Mouse (Mus musculus) midbrain, embryonic 12.5 days (tissue): ENCODE data around the gene Map7d1. TPM values are rescaled to one million over a fixed set of nuclear protein-coding genes. Genes with fewer than 3 reads are reported as not detected.
"Not testable (repeated sequence)": the region's sequence is repeated elsewhere in the genome, so short reads cannot be mapped to it uniquely, and the experiment has no call there.

ENCODE experiments used
- ATAC-seq: fragments of 200-750 bp; cut with Nextera tagmentation; 2 replicates; pipeline ENCODE4 v1.8.0; 2017; ENCODE audit warnings: low read depth, moderate TSS enrichment, moderate library complexity; ENCODE audit not compliant: low FRiP score
- H3K27ac ChIP-seq: fragments of 300-500 bp; sonication (generic); replicated peaks from 2 replicates; pipeline ENCODE4 v1.5.1; 2016; ENCODE audit warnings: mild to moderate bottlenecking
- H3K27me3 ChIP-seq: fragments of 300-500 bp; sonication (generic); 2 replicates; pipeline ENCODE4 v1.6.1; 2016; ENCODE audit warnings: mild to moderate bottlenecking
- H3K36me3 ChIP-seq: fragments of 300-500 bp; sonication (generic); 2 replicates; pipeline ENCODE4 v1.6.1; 2016
- H3K4me1 ChIP-seq: fragments of 300-500 bp; sonication (generic); 2 replicates; pipeline ENCODE4 v1.6.1; 2016
- H3K4me2 ChIP-seq: fragments of 300-500 bp; sonication (generic); replicated peaks from 2 replicates; pipeline ENCODE4 v1.6.1; 2016; ENCODE audit warnings: mild to moderate bottlenecking, moderate library complexity
- H3K4me3 ChIP-seq: fragments of 300-500 bp; sonication (generic); 2 replicates; pipeline ENCODE4 v1.5.1; 2016; ENCODE audit warnings: mild to moderate bottlenecking
- H3K9ac ChIP-seq: fragments of 300-500 bp; sonication (generic); replicated peaks from 2 replicates; pipeline ENCODE4 v1.6.1; 2016; ENCODE audit warnings: mild to moderate bottlenecking, moderate library complexity
- H3K9me3 ChIP-seq: fragments of 300-500 bp; sonication (generic); 2 replicates; pipeline ENCODE4 v1.6.1; 2016; ENCODE audit warnings: mild to moderate bottlenecking
- WGBS: fragments of 180-500 bp; shearing (Covaris S2); methylation state at CpG from one replicate; pipeline ENCODE4 v1.1.7; 2016; 5-methylcytosine and 5-hydroxymethylcytosine counted together
- polyA plus RNA-seq: library from polyadenylated mRNA; unstranded; fragments of >200 nt; fragmentation: Nextera tagmentation; extraction: Ambion mirVana; gene quantifications from 2 replicates; pipeline ENCODE4 v1.2.1, GENCODE M21; 2016

Gene Map7d1
- polyA plus RNA-seq, 1 experiment from 2014 or later: 135 TPM

DNA sequence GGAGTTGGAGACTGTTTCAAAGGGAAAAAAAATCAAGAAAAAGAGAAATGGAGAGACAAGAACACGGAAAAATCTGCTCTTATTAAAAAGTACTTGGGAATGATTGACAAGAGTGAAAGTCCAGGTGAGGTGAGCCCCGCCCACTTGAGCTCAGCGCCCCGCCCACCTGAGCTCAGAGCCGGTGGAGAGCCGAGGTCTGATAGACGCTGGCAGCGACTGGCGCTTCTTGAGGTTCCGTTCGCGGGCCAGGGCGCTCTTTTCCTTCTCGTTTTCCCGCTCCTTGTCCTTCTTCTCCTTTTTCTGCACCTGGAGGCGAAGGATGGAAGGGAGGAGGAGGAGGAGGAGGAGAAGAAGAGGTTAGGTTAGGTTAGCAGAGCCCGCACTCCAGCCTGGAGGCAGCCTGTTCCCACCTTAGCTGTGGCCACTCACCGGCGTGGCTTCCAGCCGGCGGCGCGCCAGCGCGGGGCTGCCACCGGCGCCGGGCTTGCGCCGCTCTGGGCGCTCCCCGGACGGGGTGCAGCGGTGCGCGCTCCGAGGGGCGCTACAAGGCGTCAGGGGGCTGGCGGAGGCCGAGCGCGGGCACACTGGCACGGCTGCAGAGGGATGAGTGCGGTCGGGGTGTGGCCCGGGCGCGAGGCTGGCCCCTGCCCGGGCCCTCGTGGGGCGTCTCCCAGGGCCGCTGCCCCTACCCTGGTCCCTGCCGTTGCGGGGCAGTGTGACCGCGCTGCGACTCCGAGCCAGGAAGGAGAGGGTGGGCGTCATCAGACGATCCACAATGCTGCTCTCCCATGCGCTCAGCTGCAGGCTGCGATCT is 19.5 kb downstream of the Map7d1 start:
- Histone ChIP-seq H3K27ac (no peak overlapping the region), H3K4me1 (peaks cover 6% of the 10 kb centered on the region; the same call in 1 of the 2 replicates), H3K27me3 (no peaks in the 10 kb centered on the region), H3K4me3 (no peak overlapping the region), H3K36me3 (peaks cover 99% of the 10 kb centered on the region), H3K9me3 (no peaks in the 10 kb centered on the region), H3K4me2 (no peak overlapping the region), H3K9ac (no peak overlapping the region)
- WGBS: 62% methylated on average over 62 of the region's 63 CpGs
- peak; percentile 32; the same call in 1 of the 2 replicates for ATAC-seq

DNA sequence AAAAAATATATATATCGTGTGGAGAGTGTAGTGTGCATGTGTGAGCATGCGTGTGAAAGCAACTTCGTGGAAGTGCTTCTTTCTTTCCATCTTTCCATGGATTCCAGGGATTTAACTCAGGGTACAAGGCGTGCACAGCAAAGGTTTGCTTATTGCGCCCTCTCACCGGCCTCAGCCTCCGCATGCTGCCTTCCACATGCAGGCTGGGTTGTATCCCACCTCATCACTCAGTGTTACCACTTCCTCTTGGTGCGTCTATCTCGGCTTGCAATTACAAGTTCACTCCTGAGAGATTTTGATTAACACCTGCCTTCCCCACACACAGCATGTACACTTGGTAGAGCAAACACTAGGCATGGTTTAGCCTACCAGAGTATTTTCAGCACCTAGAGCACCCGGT is 21.0 kb downstream of the Map7d1 start:
- WGBS: 94% methylated on average over 10 of the region's 10 CpGs
- no peak overlapping the region for H3K4me2 ChIP-seq
- no peaks in the 10 kb centered on the region for H3K9me3 ChIP-seq
- no peak overlapping the region for H3K4me3 ChIP-seq
- H3K36me3 ChIP-seq: peaks cover 99% of the 10 kb centered on the region
- peaks cover 6% of the 10 kb centered on the region; the same call in 1 of the 2 replicates for H3K4me1 ChIP-seq
- no peak for ATAC-seq
- no peak overlapping the region for H3K27ac ChIP-seq
- no peak overlapping the region for H3K9ac ChIP-seq
- no peaks in the 10 kb centered on the region for H3K27me3 ChIP-seq

DNA sequence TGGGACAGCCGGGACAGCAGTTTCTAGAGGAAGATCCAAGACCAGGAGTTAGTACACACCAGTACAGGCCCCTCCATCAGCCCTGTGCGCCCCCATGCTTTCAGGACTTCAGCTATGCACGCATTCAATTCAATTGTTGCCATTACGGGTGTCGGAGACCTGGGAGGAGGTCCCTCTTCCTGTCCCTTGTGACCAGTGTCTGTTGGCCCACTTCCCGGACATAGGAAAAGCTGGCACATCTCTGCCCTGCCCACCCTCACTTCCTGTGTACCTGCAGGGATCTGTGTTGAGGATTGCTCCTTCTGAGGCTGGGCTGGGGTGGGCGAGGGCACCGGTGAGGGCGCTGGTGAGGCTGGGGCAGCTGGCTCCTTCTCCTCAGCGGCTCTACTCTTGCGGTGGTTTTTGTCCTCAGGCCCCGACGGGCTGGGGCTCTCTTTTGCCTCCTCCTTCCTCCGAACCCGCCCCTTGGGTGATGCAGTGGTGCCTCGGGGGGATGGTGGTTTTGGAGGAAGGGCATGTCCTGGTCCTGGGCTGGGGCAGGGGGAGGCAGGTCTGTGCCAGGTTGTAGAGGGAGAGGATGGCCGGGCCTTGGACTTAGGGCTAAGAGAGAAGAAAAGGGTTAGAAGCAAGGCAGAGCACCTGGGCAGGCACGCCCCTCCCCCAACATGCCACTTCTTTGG is 21.5 kb downstream of the Map7d1 start:
- H3K36me3 ChIP-seq: peaks cover 99% of the 10 kb centered on the region

DNA sequence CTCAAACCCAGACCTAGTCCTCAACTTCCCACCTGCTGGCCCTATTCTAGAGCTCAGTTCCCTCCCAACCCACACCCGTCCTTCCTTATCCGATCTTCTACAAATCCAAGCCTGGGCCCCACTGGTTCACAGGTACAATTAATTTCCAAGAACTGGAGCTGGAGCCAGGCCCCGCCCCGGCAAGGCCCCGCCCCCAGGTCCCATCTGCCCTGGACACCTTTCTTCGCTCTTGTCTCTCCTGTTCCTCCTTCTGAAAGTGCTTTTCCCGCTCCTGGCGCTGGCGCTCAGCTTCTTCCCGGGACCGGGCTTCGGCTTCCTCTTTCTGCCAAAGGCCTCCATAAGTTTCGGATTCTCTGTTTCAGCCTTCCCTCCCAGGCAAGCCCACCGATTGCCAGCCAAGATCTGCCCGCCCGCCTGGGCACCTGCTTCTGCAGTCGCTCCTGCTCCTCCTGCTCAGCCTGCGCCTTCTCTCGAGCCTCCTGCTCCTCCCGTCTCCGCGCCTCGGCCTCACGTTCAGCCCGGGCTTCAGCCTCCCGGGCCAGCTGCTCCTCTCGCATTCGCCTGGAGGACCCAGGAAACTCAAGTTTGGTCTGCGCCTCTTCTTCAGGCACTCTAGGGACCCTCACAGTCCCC is 22.4 kb downstream of the Map7d1 start:
- Histone ChIP-seq H3K36me3 (peaks cover 91% of the 10 kb centered on the region), H3K4me3 (no peak overlapping the region), H3K4me2 (no peak overlapping the region), H3K9ac (no peak overlapping the region), H3K9me3 (no peaks in the 10 kb centered on the region), H3K4me1 (peaks cover 6% of the 10 kb centered on the region; the same call in 1 of the 2 replicates), H3K27ac (no peak overlapping the region), H3K27me3 (no peaks in the 10 kb centered on the region)
- WGBS: 92% methylated on average over 29 of the region's 29 CpGs
- no peak for ATAC-seq

More for the DNA sequence above, 21.5 kb downstream of the Map7d1 start:
- Histone ChIP-seq H3K9ac (no peak overlapping the region), H3K4me1 (peaks cover 6% of the 10 kb centered on the region; the same call in 1 of the 2 replicates), H3K27me3 (no peaks in the 10 kb centered on the region), H3K4me3 (no peak overlapping the region), H3K9me3 (no peaks in the 10 kb centered on the region), H3K4me2 (no peak overlapping the region), H3K27ac (no peak overlapping the region)
- ATAC-seq: no peak
- 90% methylated on average over 18 of the region's 18 CpGs for WGBS

DNA sequence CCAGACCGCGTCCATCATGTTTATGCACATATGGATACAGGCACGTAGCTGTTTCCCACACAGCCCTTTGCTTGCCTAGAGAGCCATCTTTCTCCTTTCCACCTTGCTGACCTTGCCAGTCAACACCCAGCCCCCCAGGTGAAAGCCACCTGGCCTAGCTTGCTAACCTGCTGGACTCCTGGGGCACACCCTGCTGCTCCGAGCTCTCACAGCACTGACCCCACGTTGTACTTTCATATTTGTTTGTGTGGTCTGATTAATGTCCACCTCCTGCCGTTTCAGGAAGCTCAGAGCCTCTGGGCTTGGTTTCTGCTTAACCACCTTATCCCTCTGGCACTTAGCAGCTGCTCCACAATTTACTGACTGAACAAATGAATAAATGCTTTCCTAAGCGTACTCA is 26.2 kb downstream of the Map7d1 start:
- Histone ChIP-seq H3K4me1 (peaks cover 10% of the 10 kb centered on the region), H3K27me3 (peaks cover 5% of the 10 kb centered on the region; the same call in 1 of the 2 replicates), H3K4me2 (no peak overlapping the region), H3K36me3 (peaks cover 52% of the 10 kb centered on the region), H3K27ac (no peak overlapping the region), H3K4me3 (no peak overlapping the region), H3K9me3 (no peaks in the 10 kb centered on the region), H3K9ac (no peak overlapping the region)
- 78% methylated on average over 7 of the region's 7 CpGs for WGBS
- ATAC-seq: no peak

DNA sequence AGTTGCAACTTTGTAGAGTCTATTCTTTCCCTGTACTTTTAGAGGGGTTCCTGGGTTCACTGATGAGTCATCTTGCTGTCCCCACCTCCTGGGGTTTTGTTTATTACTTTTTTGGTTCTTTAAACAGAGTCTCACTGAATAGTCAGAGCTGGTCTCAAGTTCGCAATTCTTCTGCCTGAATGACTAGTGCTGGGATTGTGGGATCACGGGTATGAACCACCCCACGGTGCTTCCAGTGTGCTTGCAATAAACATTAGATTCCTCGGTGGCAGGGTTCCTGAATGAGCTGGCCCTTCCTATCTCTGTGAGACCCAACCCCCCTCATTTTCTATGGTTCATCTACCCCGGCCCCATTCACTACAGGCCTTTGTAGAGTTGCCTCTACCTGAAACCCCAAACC is 28.0 kb downstream of the Map7d1 start:
- peaks cover 5% of the 10 kb centered on the region; the same call in 1 of the 2 replicates for H3K27me3 ChIP-seq
- peaks cover 10% of the 10 kb centered on the region for H3K4me1 ChIP-seq
- H3K27ac ChIP-seq: no peak overlapping the region
- H3K4me3 ChIP-seq: no peak overlapping the region
- H3K9me3 ChIP-seq: no peaks in the 10 kb centered on the region
- 24% methylated on average over 5 of the region's 5 CpGs for WGBS
- no peak overlapping the region for H3K9ac ChIP-seq
- no peak for ATAC-seq
- no peak overlapping the region for H3K4me2 ChIP-seq
- peaks cover 35% of the 10 kb centered on the region for H3K36me3 ChIP-seq

DNA sequence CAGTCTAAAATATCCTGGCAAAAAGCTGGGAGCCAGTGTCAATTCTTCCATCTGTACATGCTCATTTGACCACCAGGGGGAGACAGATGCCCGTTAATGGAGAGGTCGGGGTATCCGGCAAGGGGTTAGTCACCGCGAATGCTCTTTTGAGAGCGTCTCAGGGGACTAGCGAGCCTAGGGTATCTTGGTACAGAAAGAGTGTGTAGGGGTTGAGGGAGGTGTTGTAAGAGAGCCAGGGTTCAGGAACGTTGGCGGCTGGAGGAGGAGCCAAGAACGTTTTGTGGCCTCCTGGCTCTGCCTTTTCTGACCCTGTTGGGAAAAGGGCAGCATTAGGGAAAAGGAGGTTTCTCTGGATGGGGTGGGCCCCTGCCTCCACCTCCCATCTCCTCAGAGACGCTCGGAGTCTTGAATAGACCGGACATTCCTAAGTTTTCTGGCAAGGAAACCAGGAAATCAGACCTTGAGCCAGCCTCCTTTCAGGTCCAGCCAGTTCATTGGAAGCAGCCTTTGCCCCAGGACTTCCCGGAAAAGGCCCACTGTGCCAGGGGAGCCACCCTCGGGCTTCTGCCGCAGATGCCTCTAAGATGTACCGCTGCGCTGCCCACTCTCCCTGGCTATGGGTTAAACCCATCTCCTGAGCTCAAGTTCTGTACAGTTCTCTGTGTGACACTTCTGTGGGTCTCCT is 28.9 kb downstream of the Map7d1 start:
- Histone ChIP-seq H3K4me1 (peaks cover 10% of the 10 kb centered on the region), H3K36me3 (peaks cover 25% of the 10 kb centered on the region), H3K4me3 (peak overlapping the region; percentile 9; the same call in 1 of the 2 replicates), H3K27me3 (peaks cover 5% of the 10 kb centered on the region; the same call in 1 of the 2 replicates), H3K9ac (peak overlapping the region; percentile 17; the same call in 1 of the 2 replicates), H3K9me3 (no peaks in the 10 kb centered on the region), H3K27ac (no peak overlapping the region), H3K4me2 (peak overlapping the region; percentile 43)
- 10% methylated on average over 18 of the region's 18 CpGs for WGBS
- peak; percentile 76 for ATAC-seq

DNA sequence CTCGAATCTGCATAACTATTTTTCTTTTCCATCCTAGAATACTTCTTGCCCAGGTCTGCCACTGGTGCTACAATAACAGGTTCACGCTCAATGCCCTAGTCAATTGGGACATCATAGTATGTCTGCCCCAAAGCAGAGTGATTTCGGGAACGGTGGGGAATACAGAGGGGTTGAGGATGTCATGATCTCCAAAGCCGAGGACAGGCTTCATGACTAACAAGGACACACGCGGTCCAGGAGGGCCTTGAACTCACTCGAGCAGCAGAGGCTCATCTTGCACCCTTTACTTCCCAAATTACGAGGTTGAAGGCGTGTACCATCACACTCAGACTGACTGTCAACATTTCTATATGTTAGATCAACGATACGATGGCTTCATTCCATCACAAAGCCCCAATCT is 29.5 kb downstream of the Map7d1 start:
- 0 out of 2 replicates have a peak, but pooled peaks have one; percentile 30 for ATAC-seq
- Histone ChIP-seq H3K4me1 (peaks cover 10% of the 10 kb centered on the region), H3K9ac (no peak overlapping the region), H3K4me2 (no peak overlapping the region), H3K27ac (no peak overlapping the region), H3K9me3 (no peaks in the 10 kb centered on the region), H3K4me3 (no peak overlapping the region), H3K36me3 (peaks cover 19% of the 10 kb centered on the region), H3K27me3 (peaks cover 5% of the 10 kb centered on the region; the same call in 1 of the 2 replicates)
- 56% methylated on average over 12 of the region's 12 CpGs for WGBS

DNA sequence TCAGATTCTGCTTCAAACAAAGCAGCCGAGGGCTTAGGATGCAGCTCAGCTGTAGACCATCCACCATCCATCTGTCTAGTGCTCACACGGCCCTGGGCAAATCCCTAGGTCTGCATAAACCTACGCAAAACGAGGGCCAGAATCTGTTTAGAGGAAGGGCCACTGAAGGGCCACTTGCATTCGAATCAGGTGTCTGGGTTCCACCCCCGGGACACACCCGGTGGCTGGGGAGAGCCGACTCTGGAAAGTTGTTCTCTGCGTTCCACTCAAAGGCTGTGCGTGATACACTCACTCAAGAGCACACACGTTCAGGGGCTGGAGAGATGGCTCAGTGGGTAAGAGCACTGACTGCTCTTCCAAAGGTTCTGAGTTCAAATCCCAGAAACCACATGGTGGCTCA is 33.5 kb downstream of the Map7d1 start:
- Histone ChIP-seq H3K9ac (no peak overlapping the region), H3K36me3 (no peaks in the 10 kb centered on the region), H3K27me3 (peaks cover 2% of the 10 kb centered on the region; the same call in 1 of the 2 replicates), H3K4me1 (peaks cover 5% of the 10 kb centered on the region; the same call in 1 of the 2 replicates), H3K4me2 (no peak overlapping the region), H3K27ac (no peak overlapping the region), H3K9me3 (no peaks in the 10 kb centered on the region), H3K4me3 (no peak overlapping the region)
- ATAC-seq: no peak
- WGBS: 85% methylated on average over 11 of the region's 11 CpGs

DNA sequence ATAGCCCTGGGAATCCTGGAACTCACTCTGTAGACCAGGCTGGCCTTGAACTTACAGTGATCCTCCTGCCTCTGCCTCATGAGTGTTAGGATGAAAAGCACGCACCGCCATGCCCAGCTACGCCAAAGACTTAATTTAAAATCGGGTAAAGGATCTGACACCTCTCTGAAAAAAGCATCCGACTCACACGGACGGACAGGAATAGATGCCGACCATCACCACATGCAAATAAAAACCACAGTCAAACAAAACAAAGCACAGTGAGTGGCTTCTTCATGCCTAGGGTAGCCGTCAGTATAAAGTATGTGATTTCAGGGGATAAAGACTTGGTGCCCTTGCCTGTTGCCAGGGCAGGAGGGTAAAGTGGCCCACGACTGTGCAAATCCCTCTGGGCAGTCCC is 36.1 kb downstream of the Map7d1 start:
- H3K9me3 ChIP-seq: no peaks in the 10 kb centered on the region
- H3K27ac ChIP-seq: no peak overlapping the region
- H3K4me1 ChIP-seq: no peaks in the 10 kb centered on the region
- no peak overlapping the region for H3K9ac ChIP-seq
- no peaks in the 10 kb centered on the region for H3K27me3 ChIP-seq
- ATAC-seq: no peak
- H3K4me3 ChIP-seq: no peak overlapping the region
- 92% methylated on average over 10 of the region's 10 CpGs for WGBS
- no peaks in the 10 kb centered on the region for H3K36me3 ChIP-seq
- no peak overlapping the region for H3K4me2 ChIP-seq

DNA sequence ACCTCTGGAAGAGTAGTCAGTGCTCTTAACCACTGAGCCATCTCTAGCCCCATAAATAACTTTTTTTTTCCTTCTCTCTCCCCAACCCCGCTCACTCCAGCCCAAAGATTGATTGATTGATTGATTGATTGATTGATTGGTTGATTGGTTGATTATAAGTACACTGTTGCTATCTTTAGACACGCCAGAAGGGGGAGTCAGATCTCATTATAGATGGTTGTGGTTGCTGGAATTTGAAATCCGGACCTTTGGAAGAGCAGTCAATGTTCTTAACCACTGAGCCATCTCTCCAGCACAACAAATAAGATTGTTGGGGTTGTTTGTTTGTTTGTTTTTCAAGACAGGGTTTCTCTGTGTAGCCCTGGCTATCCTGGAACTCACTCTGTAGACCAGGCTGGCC is 36.6 kb downstream of the Map7d1 start:
- 75% methylated on average over 3 of the region's 3 CpGs for WGBS
- H3K9ac ChIP-seq, H3K4me3 ChIP-seq, H3K4me2 ChIP-seq, H3K9me3 ChIP-seq, H3K27me3 ChIP-seq, H3K4me1 ChIP-seq, H3K27ac ChIP-seq, H3K36me3 ChIP-seq, ATAC-seq: not testable (repeated sequence)
